Mouse (Mus musculus): ENCODE measurements at regions not wholly inside any gene's neighbourhood (a gene's known extent, or its start where the extent isn't known, plus 50 kb on each side); places are given as distances from the start of the nearest gene placed in this dataset.
"Not testable (repeated sequence)": the region's sequence is repeated elsewhere in the genome, so short reads cannot be mapped to it uniquely, and the experiment has no call there.

GRCm38 (mm10) chr9:41914611-41915010 lies 209.5 kb downstream of the Sorl1 start:
- DNase-seq (ENCODE audit: low spot score), result no peak

DNA sequence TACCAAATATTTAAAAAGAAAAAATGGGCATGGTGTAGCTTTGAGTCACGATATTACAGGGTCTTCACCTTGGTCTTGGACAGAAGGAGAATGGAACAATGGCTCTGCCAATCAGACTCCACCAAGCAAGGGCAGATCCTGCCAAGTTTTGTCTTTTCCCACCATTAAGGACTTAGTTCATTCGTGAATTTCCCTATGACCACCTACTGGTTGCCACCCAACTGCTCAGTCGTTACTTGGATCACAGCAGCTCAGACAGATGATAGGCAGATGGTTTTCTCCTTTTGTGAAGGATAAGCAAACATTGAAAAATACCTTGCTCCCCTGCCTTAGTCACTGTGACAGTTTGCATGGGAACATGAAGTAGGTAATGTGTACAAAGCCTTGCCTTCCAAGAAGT lies 210.2 kb downstream of the Sorl1 start:
- no peak for DNase-seq (ENCODE audit: low spot score)

DNA sequence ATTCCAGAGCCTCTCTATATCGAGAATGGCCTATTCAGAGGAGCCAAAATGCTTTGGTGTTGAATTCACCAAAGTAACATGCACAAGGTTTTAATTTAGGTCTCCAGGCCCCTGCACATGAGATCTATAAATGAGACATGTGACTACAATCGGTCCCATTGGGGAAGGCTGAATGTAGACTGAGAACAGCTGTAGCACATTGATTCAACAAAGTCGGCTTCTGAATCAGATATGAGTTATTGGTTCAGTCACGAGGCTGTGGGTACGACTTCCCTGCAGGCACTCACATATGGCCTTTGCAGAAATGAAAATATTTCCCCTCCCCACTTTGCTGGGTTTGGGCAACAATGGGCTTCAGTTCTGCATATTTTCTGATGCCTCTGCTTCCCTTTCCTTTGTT lies 211.6 kb downstream of the Sorl1 start:
- DNase-seq (ENCODE audit: low spot score), result no peak

- no peak for DNase-seq (ENCODE audit: low spot score)
These were observed 223.5 kb downstream of the Sorl1 start for GRCm38 (mm10) chr9:41900606-41900974.

- no peak for DNase-seq (ENCODE audit: low spot score)
These were observed 224.1 kb downstream of the Sorl1 start for GRCm38 (mm10) chr9:41899766-41900605.

DNA sequence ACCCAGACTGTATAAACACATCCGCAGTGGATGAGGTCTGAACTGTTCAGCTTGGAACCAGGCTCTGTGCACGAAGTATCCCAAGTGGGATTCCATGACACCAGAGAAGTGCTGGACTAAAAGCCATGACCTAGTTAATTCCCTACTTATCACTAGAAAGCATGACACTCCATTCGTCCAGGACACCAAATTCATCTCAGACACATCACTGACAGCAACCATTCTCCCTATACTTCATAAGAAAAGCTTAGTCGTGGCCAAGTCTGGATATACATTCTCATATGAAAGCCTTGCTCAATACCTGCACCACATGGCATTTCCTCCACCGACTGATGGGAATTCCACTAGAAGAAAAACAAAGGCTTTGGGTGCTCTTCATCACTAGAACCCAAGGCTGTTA lies 229.0 kb downstream of the Sorl1 start:
- DNase-seq (ENCODE audit: low spot score), result no peak

GRCm38 (mm10) chr9:41892841-41893240 lies 231.3 kb downstream of the Sorl1 start:
- no peak for DNase-seq (ENCODE audit: low spot score)

DNA sequence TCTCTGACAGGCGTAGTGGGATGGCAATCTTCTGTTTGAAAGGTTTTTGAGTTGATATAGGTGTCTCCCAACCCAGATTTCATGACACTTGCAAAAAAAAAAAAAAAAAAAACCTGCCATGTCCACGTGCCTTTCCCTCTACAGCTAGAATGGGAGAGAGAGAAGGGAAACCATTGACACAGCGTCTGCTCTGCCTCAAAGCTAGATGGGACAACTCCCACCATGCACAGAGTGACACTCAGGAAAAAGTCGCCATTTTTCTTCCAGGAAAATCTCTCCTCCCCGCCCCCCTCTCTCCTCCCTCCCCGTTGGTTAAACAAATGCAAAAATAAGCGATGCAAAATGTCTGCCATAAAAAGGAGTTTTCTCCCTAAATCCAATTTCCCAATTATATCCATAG lies 232.9 kb downstream of the Sorl1 start:
- no peak for DNase-seq (ENCODE audit: low spot score)

DNA sequence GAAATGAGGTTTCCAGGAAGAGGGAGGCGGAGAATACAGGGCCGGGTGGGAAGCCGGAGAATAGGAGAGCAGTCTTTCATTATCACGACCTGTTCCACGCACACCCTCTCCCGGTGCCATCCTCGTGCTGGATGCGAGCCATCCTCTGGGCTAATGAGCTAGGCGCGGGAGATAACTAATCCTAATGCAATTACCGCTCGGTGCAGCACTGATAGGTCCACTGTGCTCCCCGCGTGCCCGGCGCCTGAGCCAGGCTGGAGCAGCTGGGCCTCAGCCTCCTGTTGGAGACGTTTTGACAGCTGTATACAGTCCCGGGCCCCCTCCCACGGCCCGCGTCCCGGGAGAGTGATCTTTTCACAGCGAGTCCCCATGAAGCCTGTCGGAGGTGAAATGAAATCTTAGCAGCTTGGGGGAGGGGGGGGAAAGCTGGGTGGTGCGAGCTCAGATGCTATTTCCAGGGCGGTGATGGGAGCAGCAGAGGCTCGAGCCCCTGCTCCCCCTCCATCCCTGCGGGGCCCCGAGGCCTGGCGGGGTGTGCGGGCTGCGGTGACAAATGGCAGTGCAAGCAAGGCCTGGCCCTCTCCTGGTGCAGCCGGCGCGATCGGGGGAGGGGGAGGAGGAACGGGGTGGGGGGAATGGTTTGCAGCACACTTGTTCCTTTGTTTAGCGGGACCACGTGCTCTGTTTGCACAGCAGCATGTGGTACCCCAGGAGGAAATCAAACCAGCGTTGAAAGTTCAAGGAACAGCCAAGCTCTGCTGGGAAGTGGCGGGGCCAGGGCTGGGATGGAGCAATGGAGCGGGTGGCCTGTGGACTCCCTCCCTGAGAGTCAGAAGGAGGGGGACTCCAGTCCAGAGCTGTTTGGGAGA lies 233.6 kb downstream of the Sorl1 start:
- DNase-seq (ENCODE audit: low spot score), result peak; percentile 46

- no peak for DNase-seq (ENCODE audit: low spot score)
These were observed 234.4 kb downstream of the Sorl1 start for GRCm38 (mm10) chr9:41889568-41890272.

- no peak for DNase-seq (ENCODE audit: low spot score)
These were observed 235.4 kb downstream of the Sorl1 start for GRCm38 (mm10) chr9:41888616-41889150.

DNA sequence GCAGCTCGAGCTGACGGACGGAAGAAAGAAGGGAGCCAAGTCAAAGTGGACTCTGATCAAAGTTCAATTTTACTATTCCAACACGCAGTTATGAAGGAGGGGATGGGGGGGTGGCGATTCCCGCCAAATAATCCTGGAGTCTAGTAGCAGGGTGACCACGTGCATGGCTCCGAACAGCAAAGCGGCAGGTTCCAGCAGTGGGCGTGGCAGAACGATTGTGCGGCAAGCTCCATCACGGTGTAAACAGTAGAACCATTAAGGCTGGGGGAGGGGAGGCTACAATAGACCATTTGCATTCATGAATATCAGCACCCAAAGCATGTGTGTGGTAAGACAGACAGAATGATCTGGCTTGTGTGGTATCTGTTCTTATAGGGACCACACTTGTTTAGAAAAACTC lies 237.6 kb downstream of the Sorl1 start:
- not testable (repeated sequence) for DNase-seq (ENCODE audit: low spot score)

DNA sequence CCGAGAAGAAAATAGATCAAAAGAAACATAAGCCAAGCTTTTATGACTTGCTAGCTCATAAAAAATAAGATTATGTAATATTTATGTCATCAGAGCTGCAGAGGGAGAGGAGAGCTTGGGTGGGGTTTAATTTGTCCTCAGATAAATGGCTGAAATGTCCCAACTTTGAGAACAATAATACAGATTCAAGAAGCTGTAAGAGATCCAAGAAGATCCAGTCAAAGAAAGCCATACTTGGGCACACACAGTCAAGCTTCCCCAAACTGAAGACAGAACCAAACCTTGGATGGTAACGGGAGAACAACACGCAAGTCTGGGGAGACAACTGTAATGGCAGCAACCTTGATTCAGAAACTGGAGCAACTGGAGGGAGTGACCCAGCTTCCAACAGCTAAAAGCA lies 243.6 kb downstream of the Sorl1 start:
- no peak for DNase-seq (ENCODE audit: low spot score)

- DNase-seq (ENCODE audit: low spot score), result no peak
These were observed 245.0 kb downstream of the Sorl1 start for GRCm38 (mm10) chr9:41879080-41879479.

- DNase-seq (ENCODE audit: low spot score), result no peak
These were observed 263.0 kb downstream of the Sorl1 start for GRCm38 (mm10) chr9:41861136-41861535.

DNA sequence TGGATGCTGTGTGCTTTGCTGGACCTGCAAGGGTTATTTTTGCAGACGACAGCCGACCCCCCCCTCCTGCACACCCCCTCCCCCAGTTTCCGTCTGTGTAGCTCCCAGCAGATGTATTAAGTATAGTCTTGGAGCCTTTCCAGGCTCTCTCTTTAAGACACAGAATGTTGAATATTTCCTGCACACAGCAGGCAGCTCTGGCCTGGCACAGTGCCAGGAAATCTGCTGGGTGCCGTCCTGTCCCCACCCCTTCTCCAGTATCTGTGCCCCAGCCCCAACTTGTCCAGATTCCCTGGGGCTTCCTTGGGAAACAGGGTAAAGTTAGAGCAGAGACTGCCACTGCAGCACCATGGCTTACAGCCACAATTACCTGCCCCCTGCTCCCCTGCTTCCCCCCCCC lies 263.4 kb downstream of the Sorl1 start:
- peak; percentile 21 for DNase-seq (ENCODE audit: low spot score)

DNA sequence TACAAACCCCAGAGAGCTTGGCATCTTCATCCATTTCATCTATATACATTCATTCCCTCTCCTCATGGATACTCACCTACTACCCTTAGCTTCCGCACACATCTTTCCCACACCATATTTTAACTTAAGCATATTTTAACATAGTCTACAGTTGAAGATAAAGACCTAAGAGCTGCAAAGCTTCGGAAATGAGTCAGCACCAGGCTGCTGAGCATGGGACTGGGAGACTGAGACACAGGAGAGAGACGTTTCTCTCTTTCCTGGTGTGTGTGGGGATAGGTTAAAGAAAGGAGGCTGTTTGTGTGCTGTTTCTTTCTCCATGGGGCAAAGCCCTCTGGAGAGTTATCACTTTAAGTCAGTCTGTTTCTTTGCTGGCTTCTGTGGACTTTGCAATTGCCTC lies 264.3 kb downstream of the Sorl1 start:
- DNase-seq (ENCODE audit: low spot score), result no peak

DNA sequence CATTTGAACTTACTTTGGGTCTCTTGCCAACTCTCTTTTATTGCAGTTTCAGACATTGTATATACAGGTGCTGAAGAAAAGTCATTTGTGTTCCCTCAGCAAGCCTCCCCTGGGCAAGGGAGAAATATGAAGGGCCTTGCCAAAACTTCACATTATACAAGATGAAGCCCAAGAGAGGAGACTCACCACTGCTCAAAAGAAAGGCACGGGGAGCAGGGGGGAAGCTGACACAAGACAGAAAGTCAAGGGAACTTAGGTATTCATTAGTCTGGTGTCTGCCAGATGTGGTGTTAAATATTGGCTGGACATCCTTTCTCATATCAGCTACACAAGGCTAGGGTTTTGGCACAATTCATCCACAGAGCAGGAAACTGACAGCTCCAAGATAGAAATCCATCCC lies 272.0 kb downstream of the Sorl1 start:
- DNase-seq (ENCODE audit: low spot score), result no peak

DNA sequence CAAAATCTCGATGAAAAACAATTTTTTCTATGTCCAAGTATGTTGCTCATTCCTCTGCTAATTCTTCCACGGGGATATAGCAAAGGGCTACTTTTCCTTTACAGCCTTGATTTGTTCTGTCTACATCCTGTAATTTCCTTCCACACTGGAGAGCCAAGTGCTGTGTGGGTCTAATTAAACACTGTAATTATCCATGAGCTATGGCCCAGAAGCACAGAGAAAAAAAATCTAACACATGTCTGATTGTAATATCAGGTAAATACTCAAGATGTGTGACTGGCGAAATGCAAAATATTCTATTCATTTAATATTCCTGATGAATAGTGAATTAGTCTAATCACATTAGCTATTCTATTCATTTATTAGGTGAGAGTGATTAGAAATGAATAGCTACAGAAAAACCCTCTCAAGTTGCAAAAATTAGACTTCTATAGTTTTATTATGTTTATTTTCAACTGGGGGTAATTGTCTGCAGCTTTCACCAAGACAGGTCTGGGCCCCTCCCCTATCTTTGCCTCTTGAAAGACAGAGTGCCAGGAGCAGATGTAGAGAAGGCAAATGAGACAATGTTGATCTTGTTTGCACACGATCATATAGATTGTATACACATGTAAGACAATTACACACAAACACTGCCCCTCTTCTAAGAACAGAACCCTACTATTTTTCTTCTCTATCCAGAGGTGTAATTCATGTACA lies 274.3 kb downstream of the Sorl1 start:
- no peak for DNase-seq (ENCODE audit: low spot score)

GRCm38 (mm10) chr9:41844616-41845015 lies 279.5 kb downstream of the Sorl1 start:
- no peak for DNase-seq (ENCODE audit: low spot score)

DNA sequence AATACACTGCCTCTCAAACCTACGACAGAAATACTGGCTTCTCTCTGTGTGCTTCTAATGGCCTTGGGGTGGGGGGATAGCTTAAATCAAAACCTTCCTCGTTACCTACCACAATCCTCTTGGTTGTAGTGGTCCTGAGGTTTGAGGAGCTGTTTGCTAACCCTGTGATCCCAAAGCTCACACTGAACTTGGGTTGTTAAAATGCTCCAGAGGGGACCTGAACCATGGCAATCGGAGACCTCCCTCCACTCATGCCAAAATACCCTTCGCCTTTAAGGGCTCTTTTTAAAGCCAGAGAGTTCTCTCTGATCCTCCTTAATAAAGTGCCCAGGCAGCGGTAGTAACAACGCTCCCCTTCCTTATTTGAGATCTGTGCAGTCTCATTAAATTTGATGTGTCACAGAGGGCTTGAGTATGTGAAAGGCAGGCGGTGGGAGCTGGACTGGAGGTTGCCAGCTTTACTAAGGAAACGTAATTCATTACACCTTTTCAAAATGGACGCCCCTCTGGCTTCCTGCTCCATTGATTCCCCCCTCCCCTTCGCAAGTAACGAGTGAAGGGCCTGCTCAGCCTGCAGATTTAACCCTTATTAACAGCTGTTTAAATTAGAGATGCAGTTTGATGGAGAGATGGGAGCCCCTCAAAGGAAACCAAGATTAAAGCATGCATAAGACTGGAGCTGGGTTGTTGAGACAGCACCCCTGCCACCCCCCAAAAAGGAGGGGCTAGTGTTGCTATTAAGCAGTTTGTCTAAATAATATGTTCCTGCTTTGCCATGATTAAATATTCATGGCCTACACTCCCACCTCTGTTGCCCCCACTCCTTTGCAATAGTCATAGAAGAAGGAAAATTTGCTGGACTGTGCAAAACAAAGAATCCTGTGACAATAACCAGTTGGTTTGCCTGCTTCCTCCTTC lies 289.4 kb downstream of the Sorl1 start:
- DNase-seq (ENCODE audit: low spot score), result no peak

Measured in ovary, adult 18-20 months (tissue).